Mouse (Mus musculus) MEL (cell line): ENCODE data around the gene Gm34653.

Source experiments
- BHLHE40 ChIP-seq: IDR thresholded peaks from 2 replicates; pipeline ENCODE4 v1.6.1; 2012; ENCODE audit warnings: low read depth, mild to moderate bottlenecking, inconsistent platforms, low read length, improper control_type of control experiment, borderline replicate concordance
- CHD2 ChIP-seq: IDR thresholded peaks from 2 replicates; pipeline ENCODE4 v1.6.1; 2011; ENCODE audit warnings: low read length, improper control_type of control experiment
- CTCF ChIP-seq, 3 experiments: IDR thresholded peaks in 2 of 3; conservative IDR thresholded peaks in 1 of 3; 2 replicates each; pipeline ENCODE4 v1.5.1; 2011 to 2012; ENCODE audit warnings: low read length in 3 of 3, low read depth in 2 of 3, mild to moderate bottlenecking in 2 of 3, improper control_type of control experiment in 1 of 3, inconsistent platforms in 1 of 3, mixed read lengths in 1 of 3, moderate library complexity in 1 of 3; ENCODE audit not compliant: control insufficient read depth in 1 of 3, insufficient read depth in 1 of 3, poor library complexity in 1 of 3, severe bottlenecking in 1 of 3
- ELF1 ChIP-seq: IDR thresholded peaks from 2 replicates; pipeline ENCODE4 v1.6.1; 2014; ENCODE audit warnings: low read depth, mild to moderate bottlenecking, inconsistent platforms, low read length, improper control_type of control experiment, moderate library complexity
- EP300 ChIP-seq, 2 experiments: IDR thresholded peaks; 2 replicates each; pipeline ENCODE4 v1.6.1; 2011; ENCODE audit warnings: improper control_type of control experiment in 2 of 2, low read length in 2 of 2, low read depth in 1 of 2, mild to moderate bottlenecking in 1 of 2
- HCFC1 ChIP-seq: IDR thresholded peaks from 2 replicates; pipeline ENCODE4 v1.6.1; 2012; ENCODE audit warnings: low read depth, mild to moderate bottlenecking, inconsistent platforms, low read length, improper control_type of control experiment, moderate library complexity
- MEF2A ChIP-seq: IDR thresholded peaks from 2 replicates; pipeline ENCODE4 v1.6.1; 2014; ENCODE audit warnings: low read depth, mild to moderate bottlenecking, inconsistent platforms, low read length, improper control_type of control experiment; ENCODE audit not compliant: poor library complexity, insufficient replicate concordance, severe bottlenecking; ENCODE audit errors: extremely low read depth
- POLR2A ChIP-seq, 2 experiments: IDR thresholded peaks; 2 replicates each; pipeline ENCODE4 v1.6.1; 2011 to 2012; ENCODE audit warnings: low read length in 2 of 2, mild to moderate bottlenecking in 2 of 2, control low read depth in 1 of 2, improper control_type of control experiment in 1 of 2, low read depth in 1 of 2, moderate library complexity in 1 of 2; ENCODE audit not compliant: control insufficient read depth in 1 of 2, insufficient read depth in 1 of 2, poor library complexity in 1 of 2
- RAD21 ChIP-seq: IDR thresholded peaks from 2 replicates; pipeline ENCODE4 v1.6.1; 2011; ENCODE audit warnings: mild to moderate bottlenecking, low read depth, low read length, improper control_type of control experiment
- TCF12 ChIP-seq: IDR thresholded peaks from 2 replicates; pipeline ENCODE4 v1.6.1; 2014; ENCODE audit warnings: low read depth, mild to moderate bottlenecking, inconsistent platforms, low read length, improper control_type of control experiment, moderate library complexity
- USF1 ChIP-seq: IDR thresholded peaks from 2 replicates; pipeline ENCODE4 v1.6.1; 2014; ENCODE audit warnings: low read depth, mild to moderate bottlenecking, inconsistent platforms, low read length, improper control_type of control experiment, moderate library complexity
- ZMIZ1 ChIP-seq: IDR thresholded peaks from 2 replicates; pipeline ENCODE4 v1.6.1; 2012; ENCODE audit warnings: low read depth, mild to moderate bottlenecking, inconsistent platforms, low read length, improper control_type of control experiment, moderate library complexity

DNA sequence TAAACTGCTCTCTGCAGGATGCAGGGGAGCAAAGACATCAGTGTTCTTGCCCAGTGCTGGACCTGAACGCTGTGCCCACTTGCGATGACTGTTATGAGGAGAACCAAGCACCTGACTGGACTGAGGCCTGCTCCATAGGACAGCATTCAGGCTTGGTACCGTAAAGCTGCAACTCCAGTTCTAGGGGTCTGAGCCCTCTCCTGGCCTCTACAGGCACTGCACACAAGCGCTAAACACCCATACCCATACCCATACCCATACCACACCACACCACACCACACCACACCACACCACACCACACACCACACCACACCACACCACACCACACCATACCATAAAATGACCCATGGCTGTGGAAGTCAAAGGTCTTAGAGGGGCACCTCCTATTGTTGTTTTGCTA, 22.5 kb downstream of the Gm34653 start:
- TF ChIP-seq CTCF (IDR thresholded peaks at IDR 0.05 in 2 of 3, conservative IDR thresholded peaks at IDR 0.05 in 1 of 3; ENCODE audit: control insufficient read depth in 1 of 3, insufficient read depth in 1 of 3, low read depth in 2 of 3, low read length in 3 of 3, poor library complexity in 1 of 3, severe bottlenecking in 1 of 3) (peak in 2 of 3 experiments; percentile 10 to 31; a peak in 1 of 6 replicates), RAD21 (no peak), MEF2A (no peak), POLR2A (IDR thresholded peaks at IDR 0.05; ENCODE audit: control insufficient read depth in 1 of 2, insufficient read depth in 1 of 2, low read depth in 1 of 2, low read length in 2 of 2, poor library complexity in 1 of 2) (no peak), ELF1 (no peak), HCFC1 (no peak), EP300 (IDR thresholded peaks at IDR 0.05; ENCODE audit: low read depth in 1 of 2, low read length in 2 of 2) (no peak), CHD2 (no peak), USF1 (no peak), TCF12 (no peak), BHLHE40 (no peak), ZMIZ1 (no peak)
